Mouse (Mus musculus) retina, postnatal 7 days (tissue): Measurements from ENCODE around the gene Efnb1.

Experiments used
- DNase-seq: peaks from one replicate; pipeline ENCODE4 v3.0.0-alpha.2; 2012; ENCODE audit warnings: low read depth, low spot score

Efnb1 gene

GRCm38 (mm10) chrX:99153266-99153646 is 17.3 kb downstream of the Efnb1 start:
- DNase-seq: no peak

GRCm38 (mm10) chrX:99154358-99154757 is 18.4 kb downstream of the Efnb1 start:
- DNase-seq: no peak

GRCm38 (mm10) chrX:99159020-99159419 is 23.1 kb downstream of the Efnb1 start:
- DNase-seq: no peak

GRCm38 (mm10) chrX:99164111-99164510 is 28.2 kb downstream of the Efnb1 start:
- DNase-seq: no peak

GRCm38 (mm10) chrX:99164855-99165368 is 29.0 kb downstream of the Efnb1 start:
- no peak for DNase-seq

- no peak for DNase-seq
Observed at GRCm38 (mm10) chrX:99167014-99167413, 31.1 kb downstream of the Efnb1 start.

- DNase-seq: no peak
Observed at GRCm38 (mm10) chrX:99167550-99167949, 31.6 kb downstream of the Efnb1 start.

GRCm38 (mm10) chrX:99172301-99172700 is 36.4 kb downstream of the Efnb1 start:
- no peak for DNase-seq

- DNase-seq: no peak
Observed at GRCm38 (mm10) chrX:99185081-99185596, 49.2 kb downstream of the Efnb1 start.

GRCm38 (mm10) chrX:99186497-99187435 is 50.8 kb downstream of the Efnb1 start:
- DNase-seq: no peak

GRCm38 (mm10) chrX:99191441-99192087 is 55.6 kb downstream of the Efnb1 start:
- no peak for DNase-seq

- DNase-seq: no peak
Observed at GRCm38 (mm10) chrX:99196910-99197309, 61.0 kb downstream of the Efnb1 start.

GRCm38 (mm10) chrX:99198532-99198931 is 62.6 kb downstream of the Efnb1 start:
- DNase-seq: no peak
